Comparison of ENCODE assay signal across 15 mouse cellular contexts in genomic region chr19:7291958-7292709, GRCm38 (mm10). TPM values are rescaled to one million over a fixed set of nuclear protein-coding genes. Genes with fewer than 3 reads are reported as not detected.
A peak's percentile ranks its signal among the peaks of the same experiment; 100 is the strongest.
DNase-seq lines count a peak whose midpoint lies in the region; ATAC-seq lines count a peak whose summit lies in the region.
"Had no signal": no experiment of that assay in that cellular context is flagged by ENCODE, and none has a peak within 500 bp of the region (broad histone marks: within the 10 kb centered on the region; RNA-seq: fewer than 3 reads in every experiment).

No protein-coding gene starts in this region.

- peaks cover 4% of the 10 kb centered on the region; the same call in 1 of the 2 replicates for H3K4me1 ChIP-seq in forebrain, embryonic 14.5 days (ENCODE audit: control insufficient read depth, insufficient read depth, low read length)
- peaks cover 6% of the 10 kb centered on the region; the same call in 1 of the 2 replicates for H3K4me1 ChIP-seq in forebrain, embryonic 16.5 days (replicated peaks; ENCODE audit: control insufficient read depth, insufficient read depth, low read length)
- peaks cover 51% of the 10 kb centered on the region for H3K4me1 ChIP-seq in kidney, embryonic 15.5 days
- peaks cover 45% of the 10 kb centered on the region for H3K4me1 ChIP-seq in embryonic facial prominence, embryonic 15.5 days

- H3K9ac ChIP-seq in forebrain, embryonic 14.5 days (ENCODE audit: low read length) = no peak overlapping the region
- H3K9ac ChIP-seq in forebrain, embryonic 16.5 days (replicated peaks; ENCODE audit: low read depth, low read length) = no peak overlapping the region
- H3K9ac ChIP-seq in kidney, embryonic 15.5 days = no peak overlapping the region
- no peak overlapping the region for H3K9ac ChIP-seq in embryonic facial prominence, embryonic 15.5 days
- H3K9ac ChIP-seq: liver, embryonic 12.5 days; lung, embryonic 15.5 days had no signal

- no peaks in the 10 kb centered on the region for H3K9me3 ChIP-seq in forebrain, embryonic 14.5 days (replicated peaks; ENCODE audit: control insufficient read depth, low read length)
- no peaks in the 10 kb centered on the region for H3K9me3 ChIP-seq in forebrain, embryonic 16.5 days (ENCODE audit: control insufficient read depth, low read length)
- no peaks in the 10 kb centered on the region for H3K9me3 ChIP-seq in kidney, embryonic 15.5 days (replicated peaks)
- no peaks in the 10 kb centered on the region for H3K9me3 ChIP-seq in embryonic facial prominence, embryonic 15.5 days (replicated peaks)
- H3K9me3 ChIP-seq: liver, embryonic 12.5 days; lung, embryonic 15.5 days; megakaryocyte, embryonic 14.5 days had no signal

- H3K27me3 ChIP-seq in forebrain, embryonic 14.5 days (replicated peaks; ENCODE audit: control insufficient read depth, insufficient read depth, low read length) = no peaks in the 10 kb centered on the region
- H3K27me3 ChIP-seq in forebrain, embryonic 16.5 days (replicated peaks; ENCODE audit: control insufficient read depth, insufficient read depth, low read length) = no peaks in the 10 kb centered on the region
- no peaks in the 10 kb centered on the region for H3K27me3 ChIP-seq in kidney, embryonic 15.5 days
- H3K27me3 ChIP-seq in embryonic facial prominence, embryonic 15.5 days = no peaks in the 10 kb centered on the region
- H3K27me3 ChIP-seq: liver, embryonic 12.5 days; lung, embryonic 15.5 days; megakaryocyte, embryonic 14.5 days; Patski had no signal

- H3K4me3 ChIP-seq in forebrain, embryonic 14.5 days (ENCODE audit: low read depth, low read length) = no peak overlapping the region
- H3K4me3 ChIP-seq in forebrain, embryonic 16.5 days (replicated peaks; ENCODE audit: low read length) = no peak overlapping the region
- no peak overlapping the region for H3K4me3 ChIP-seq in kidney, embryonic 15.5 days (replicated peaks)
- H3K4me3 ChIP-seq in embryonic facial prominence, embryonic 15.5 days (replicated peaks) = no peak overlapping the region
- H3K4me3 ChIP-seq: erythroblast, embryonic 14.5 days; liver, embryonic 12.5 days; lung, embryonic 15.5 days; megakaryocyte, embryonic 14.5 days had no signal

- 76% methylated on average over 7 of the region's 7 CpGs for WGBS in forebrain, embryonic 14.5 days
- 56% methylated on average over 7 of the region's 7 CpGs for WGBS in forebrain, embryonic 16.5 days
- WGBS in kidney, embryonic 15.5 days = 72% methylated on average over 7 of the region's 7 CpGs
- WGBS in embryonic facial prominence, embryonic 15.5 days = 59% methylated on average over 7 of the region's 7 CpGs

- DNase-seq in forebrain, embryonic 14.5 days (ENCODE audit: low spot score) = no peak
- no peak for DNase-seq in kidney, postnatal 10 days
- DNase-seq in 3T3-L1 (ENCODE audit: low read depth, low spot score) = peak; percentile 58
- no peak for DNase-seq in ovary, postnatal 10 days (ENCODE audit: low spot score)
- no peak for DNase-seq in cerebellum, adult 8-10 months
- DNase-seq: cerebellum, adult 11-12 months; thymus, postnatal 25 days had no signal

- H3K4me2 ChIP-seq in forebrain, embryonic 14.5 days (ENCODE audit: low read length) = no peak overlapping the region
- H3K4me2 ChIP-seq in forebrain, embryonic 16.5 days (ENCODE audit: low read length) = no peak overlapping the region
- no peak overlapping the region for H3K4me2 ChIP-seq in kidney, embryonic 15.5 days
- H3K4me2 ChIP-seq in embryonic facial prominence, embryonic 15.5 days (replicated peaks) = no peak overlapping the region
- H3K4me2 ChIP-seq: liver, embryonic 12.5 days; lung, embryonic 15.5 days had no signal

- no peak for ATAC-seq in forebrain, embryonic 14.5 days
- no peak for ATAC-seq in forebrain, embryonic 16.5 days
- no peak for ATAC-seq in kidney, embryonic 15.5 days (replicated peaks; ENCODE audit: low FRiP score)
- ATAC-seq in embryonic facial prominence, embryonic 15.5 days (ENCODE audit: insufficient number of reproducible peaks, low FRiP score, low TSS enrichment, low read depth) = no peak
- ATAC-seq: liver, embryonic 12.5 days; Patski had no signal

- 0 out of 2 replicates have a peak overlapping the region, but pooled peaks have one; percentile 21 for H3K27ac ChIP-seq in forebrain, embryonic 14.5 days (ENCODE audit: low read depth, low read length)
- H3K27ac ChIP-seq in forebrain, embryonic 16.5 days (ENCODE audit: low read length) = no peak overlapping the region
- H3K27ac ChIP-seq in kidney, embryonic 15.5 days = peak overlapping the region; percentile 54; the same call in 1 of the 2 replicates
- H3K27ac ChIP-seq in embryonic facial prominence, embryonic 15.5 days (replicated peaks) = peak overlapping the region; percentile 48
- H3K27ac ChIP-seq: liver, embryonic 12.5 days; lung, embryonic 15.5 days had no signal

- peaks cover 24% of the 10 kb centered on the region for H3K36me3 ChIP-seq in forebrain, embryonic 14.5 days (ENCODE audit: control insufficient read depth, insufficient read depth, low read length)
- H3K36me3 ChIP-seq in forebrain, embryonic 16.5 days (ENCODE audit: control insufficient read depth, insufficient read depth) = no peaks in the 10 kb centered on the region
- peaks cover 33% of the 10 kb centered on the region for H3K36me3 ChIP-seq in kidney, embryonic 15.5 days
- H3K36me3 ChIP-seq in embryonic facial prominence, embryonic 15.5 days = peaks cover 17% of the 10 kb centered on the region

RNA-seq across cellular contexts. Expression of gene Rcor2, which starts 25.0 kb away (rescaled TPM):
- polyA plus RNA-seq in forebrain, embryonic 14.5 days (2014; fragmentation: Nextera tagmentation; extraction: Ambion mirVana) = 36.2 and 36.6 TPM in 2 replicates
- polyA plus RNA-seq in forebrain, embryonic 16.5 days (2015; fragmentation: Nextera tagmentation; extraction: Ambion mirVana) = 45.8 and 49.2 TPM in 2 replicates
- 15.9 and 16.0 TPM in 2 replicates for polyA plus RNA-seq in kidney, embryonic 15.5 days (2015; fragmentation: Nextera tagmentation; extraction: Ambion mirVana)
- 20.3 and 22.9 TPM in 2 replicates for polyA plus RNA-seq in embryonic facial prominence, embryonic 15.5 days (2015; fragmentation: Nextera tagmentation; extraction: Ambion mirVana)

RNA-seq across cellular contexts. Expression of gene Mark2, which starts 49.5 kb away (rescaled TPM):
- 32.6 and 38.6 TPM in 2 replicates for polyA plus RNA-seq in forebrain, embryonic 14.5 days (2014; fragmentation: Nextera tagmentation; extraction: Ambion mirVana)
- 41.2 and 43.8 TPM in 2 replicates for polyA plus RNA-seq in forebrain, embryonic 16.5 days (2015; fragmentation: Nextera tagmentation; extraction: Ambion mirVana)
- polyA plus RNA-seq in kidney, embryonic 15.5 days (2015; fragmentation: Nextera tagmentation; extraction: Ambion mirVana) = 39.8 and 45.1 TPM in 2 replicates
- 54.9 and 60.2 TPM in 2 replicates for polyA plus RNA-seq in embryonic facial prominence, embryonic 15.5 days (2015; fragmentation: Nextera tagmentation; extraction: Ambion mirVana)

RNA-seq across cellular contexts. Expression of gene Naa40, which starts 51.2 kb away (rescaled TPM):
- 62.7 and 69.6 TPM in 2 replicates for polyA plus RNA-seq in forebrain, embryonic 14.5 days (2014; fragmentation: Nextera tagmentation; extraction: Ambion mirVana)
- polyA plus RNA-seq in forebrain, embryonic 16.5 days (2015; fragmentation: Nextera tagmentation; extraction: Ambion mirVana) = 67.3 and 74.7 TPM in 2 replicates
- 74.6 and 75.3 TPM in 2 replicates for polyA plus RNA-seq in kidney, embryonic 15.5 days (2015; fragmentation: Nextera tagmentation; extraction: Ambion mirVana)
- 49.8 and 55.4 TPM in 2 replicates for polyA plus RNA-seq in embryonic facial prominence, embryonic 15.5 days (2015; fragmentation: Nextera tagmentation; extraction: Ambion mirVana)
